Mouse (Mus musculus) frontal cortex, postnatal 10 days (tissue): ENCODE results near the gene Lims1.
"Not testable (repeated sequence)": the region's sequence is repeated elsewhere in the genome, so short reads cannot be mapped to it uniquely, and the experiment has no call there.

Experiments
- DNase-seq, 2 experiments: peaks; one replicate each; pipeline ENCODE4 v3.0.0; 2022; ENCODE audit warnings: low spot score in 2 of 2, mixed read lengths in 1 of 2

Lims1 gene

DNA sequence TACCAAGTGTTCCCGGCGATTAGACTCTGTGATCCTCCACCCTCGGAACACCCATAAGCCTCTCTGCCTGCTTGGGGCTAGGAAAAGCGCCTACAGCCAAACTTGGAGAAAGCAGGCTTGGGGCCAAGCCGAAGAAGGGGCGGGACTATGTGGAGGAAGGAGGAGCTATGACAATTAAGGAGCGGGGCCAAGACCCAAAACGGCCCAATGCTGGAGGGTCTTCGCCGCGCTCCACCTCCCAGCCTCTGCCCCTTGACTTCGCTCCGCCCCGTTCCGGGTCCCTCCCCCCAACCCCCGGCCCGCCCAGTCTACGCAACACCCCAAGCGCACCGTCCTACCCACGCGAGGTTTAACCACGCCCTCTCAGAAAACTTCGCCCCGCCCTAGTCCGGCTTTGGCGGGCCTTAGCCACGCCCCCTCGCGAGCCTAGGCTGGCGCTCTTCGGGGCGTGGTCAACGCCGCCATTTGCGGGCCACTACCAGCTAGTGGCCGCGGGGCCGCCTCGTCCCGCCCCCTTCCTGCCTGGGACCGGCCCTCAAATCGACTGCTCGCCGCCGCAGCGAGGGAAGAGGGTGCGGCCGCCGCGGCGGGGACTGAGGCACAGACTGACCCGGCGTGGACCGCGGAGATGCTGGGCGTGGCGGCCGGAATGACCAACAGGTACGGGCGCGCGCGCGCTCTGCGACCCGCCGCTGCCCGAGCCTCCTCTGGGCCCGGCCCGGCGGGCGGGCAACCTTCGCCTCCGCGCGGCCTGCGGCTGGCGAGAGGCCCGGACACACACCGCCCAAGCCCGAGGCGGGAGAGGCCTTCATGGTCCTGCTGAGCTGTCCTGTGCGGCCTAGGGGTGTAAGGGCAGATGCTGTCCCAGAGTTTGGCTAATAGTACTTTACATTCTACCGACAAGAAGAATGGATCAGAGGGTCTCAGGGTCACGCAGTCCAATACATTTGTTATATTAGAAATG, at the start of gene Lims1:
Gene Lims1, plus strand, starts transcription at position 439 of the 964 bp plus-strand sequence.
- peak; percentile 95 to 97 for DNase-seq

- no peak for DNase-seq
Measured at GRCm38 (mm10) chr10:58282238-58282637, 41.0 kb upstream of the Lims1 start.

GRCm38 (mm10) chr10:58290742-58291141, 32.5 kb upstream of the Lims1 start:
- DNase-seq, result no peak

GRCm38 (mm10) chr10:58294246-58294645, 29.0 kb upstream of the Lims1 start:
- DNase-seq, result no peak

DNA sequence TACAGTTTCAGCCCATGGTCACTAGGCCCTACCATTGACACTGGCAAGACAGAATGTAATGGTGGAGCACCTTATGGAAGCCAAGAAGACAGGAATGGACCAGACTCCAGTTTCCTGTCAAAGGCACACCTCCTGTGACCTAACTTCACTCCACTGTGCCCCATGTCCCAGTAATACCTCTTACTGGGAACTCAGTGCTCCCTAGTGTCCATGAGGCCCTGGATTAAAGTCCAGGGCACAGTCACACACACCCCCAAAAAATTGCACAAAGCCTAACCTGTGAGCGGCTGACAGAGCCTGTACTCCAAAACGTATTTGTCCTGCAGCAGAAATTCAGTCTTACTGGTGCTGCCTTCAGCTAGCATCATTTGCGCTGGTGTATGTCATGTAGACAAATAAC, 27.7 kb upstream of the Lims1 start:
- DNase-seq, result no peak

DNA sequence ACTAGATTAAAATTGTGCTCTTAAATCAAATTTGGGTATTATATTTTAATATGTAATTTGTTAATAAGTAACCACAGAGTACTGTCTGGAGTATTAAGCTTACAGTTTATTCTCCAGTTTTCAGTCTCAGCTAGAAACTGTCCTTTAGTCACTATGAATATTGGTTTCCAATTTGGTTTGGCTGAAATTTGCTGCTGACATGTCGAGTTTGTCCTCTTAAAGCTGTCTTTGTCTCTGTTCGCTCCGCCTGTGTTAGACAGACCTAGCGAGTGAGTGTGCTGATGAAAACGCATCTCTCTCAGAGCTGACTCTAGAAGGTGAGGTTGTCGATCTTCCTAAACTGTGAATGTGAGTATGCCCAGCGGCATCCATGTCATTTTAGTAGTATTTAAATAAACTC, 18.3 kb upstream of the Lims1 start:
- no peak for DNase-seq

DNA sequence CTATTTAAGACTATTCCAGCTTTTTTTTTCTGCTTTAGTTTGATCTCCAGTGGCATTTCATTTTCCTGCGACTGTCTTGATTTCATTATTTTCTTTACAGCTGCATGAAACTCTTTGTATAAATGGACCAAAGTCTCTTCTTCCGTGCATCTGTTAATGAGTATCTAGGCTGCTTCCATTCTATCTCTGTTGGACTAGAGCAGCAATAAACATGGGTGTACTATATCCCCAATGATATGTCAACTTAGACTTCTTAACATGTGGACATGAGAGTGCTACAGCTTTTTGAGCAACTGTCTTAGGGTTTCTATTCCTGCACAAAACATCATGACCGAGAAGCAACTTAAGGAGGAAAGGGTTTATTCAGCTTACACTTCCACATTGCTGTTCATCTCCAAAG, 16.4 kb upstream of the Lims1 start:
- no peak for DNase-seq

GRCm38 (mm10) chr10:58310791-58311190, 12.5 kb upstream of the Lims1 start:
- DNase-seq, result no peak

DNA sequence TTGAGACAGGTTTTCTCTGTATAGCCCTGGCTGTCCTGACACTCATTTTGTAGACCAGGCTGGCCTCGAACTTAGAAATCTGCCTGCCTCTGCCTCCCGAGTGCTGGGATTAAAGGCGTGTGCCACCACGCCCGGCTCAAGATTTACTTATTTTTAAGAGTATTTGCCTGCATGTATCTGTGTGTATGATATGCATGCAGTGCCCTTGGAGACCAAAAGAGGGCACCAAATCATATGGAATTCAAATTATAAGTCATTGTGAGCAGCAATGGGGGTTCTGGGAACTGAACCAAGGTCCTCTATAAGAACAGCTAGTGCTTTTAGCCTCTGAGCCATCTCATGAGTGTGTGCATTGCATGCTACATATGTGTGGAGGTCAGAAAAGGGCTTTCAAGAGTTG, 10.4 kb upstream of the Lims1 start:
- no peak for DNase-seq

DNA sequence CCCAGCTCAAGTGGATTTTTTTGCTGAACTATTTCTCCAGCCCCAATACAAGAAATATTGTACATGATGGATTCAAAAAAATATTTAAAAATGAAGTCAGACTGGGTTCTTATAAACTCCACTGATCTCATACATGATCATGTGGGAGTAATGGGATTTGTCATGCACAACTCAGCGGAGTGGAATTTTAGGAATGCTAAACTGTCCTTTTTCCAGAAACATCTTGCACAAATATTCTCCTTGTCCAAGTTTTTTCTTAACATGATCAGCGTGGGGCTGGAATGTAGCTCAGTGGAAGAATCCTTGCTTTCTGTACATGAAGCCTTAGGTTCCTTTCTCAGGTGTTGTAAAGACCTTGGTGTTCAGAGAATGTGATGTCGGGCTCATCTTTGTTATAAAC, 2.4 kb upstream of the Lims1 start:
- no peak for DNase-seq

GRCm38 (mm10) chr10:58322361-58323027, 772 bp upstream of the Lims1 start:
- no peak for DNase-seq

DNA sequence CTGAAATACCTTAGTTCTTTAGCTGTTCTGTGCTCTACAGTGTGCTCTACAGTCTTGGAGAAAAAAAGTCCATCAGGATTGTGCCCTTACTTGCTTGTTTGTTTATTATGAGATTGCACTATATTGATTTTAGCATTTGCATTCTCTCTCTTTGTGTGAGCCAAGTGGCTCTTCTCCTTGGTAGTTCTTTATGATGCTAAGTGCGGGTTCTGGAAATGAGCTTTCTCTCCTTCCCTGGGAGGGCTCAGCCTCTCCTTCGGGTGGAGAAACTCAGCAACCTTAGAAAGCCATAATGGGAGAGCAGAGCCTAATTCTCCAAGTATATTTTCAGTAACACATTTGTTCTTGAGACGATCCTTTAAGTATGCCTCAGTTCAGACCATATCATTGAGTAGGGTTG, 3.0 kb downstream of the Lims1 start:
- DNase-seq, result no peak

GRCm38 (mm10) chr10:58327836-58328235, 4.6 kb downstream of the Lims1 start:
- not testable (repeated sequence) for DNase-seq

- DNase-seq, result no peak
Measured at GRCm38 (mm10) chr10:58328517-58329108, 5.3 kb downstream of the Lims1 start.

- DNase-seq, result no peak
Measured at GRCm38 (mm10) chr10:58330635-58331034, 7.4 kb downstream of the Lims1 start.

GRCm38 (mm10) chr10:58331741-58332140, 8.5 kb downstream of the Lims1 start:
- DNase-seq, result no peak

DNA sequence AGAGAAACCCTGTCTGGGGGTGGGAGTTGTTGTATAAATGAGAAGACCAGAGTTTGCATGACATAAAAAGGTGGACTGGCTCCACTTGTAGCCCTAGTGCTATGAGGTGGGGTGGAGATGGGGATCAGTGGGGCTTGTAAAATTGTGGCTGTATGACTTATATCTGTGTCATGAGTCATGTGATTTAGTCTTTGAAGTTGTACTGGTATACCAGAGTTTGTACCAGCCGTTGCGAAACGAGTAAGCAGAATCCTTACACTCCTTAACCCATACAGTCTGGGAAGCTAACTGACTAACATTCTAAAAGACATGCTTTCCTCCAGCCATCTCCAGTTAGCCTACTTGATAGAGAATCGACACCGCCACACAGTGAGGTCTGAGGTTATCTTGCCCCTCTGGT, 10.1 kb downstream of the Lims1 start:
- no peak for DNase-seq

- no peak for DNase-seq
Measured at GRCm38 (mm10) chr10:58336156-58336555, 12.9 kb downstream of the Lims1 start.

DNA sequence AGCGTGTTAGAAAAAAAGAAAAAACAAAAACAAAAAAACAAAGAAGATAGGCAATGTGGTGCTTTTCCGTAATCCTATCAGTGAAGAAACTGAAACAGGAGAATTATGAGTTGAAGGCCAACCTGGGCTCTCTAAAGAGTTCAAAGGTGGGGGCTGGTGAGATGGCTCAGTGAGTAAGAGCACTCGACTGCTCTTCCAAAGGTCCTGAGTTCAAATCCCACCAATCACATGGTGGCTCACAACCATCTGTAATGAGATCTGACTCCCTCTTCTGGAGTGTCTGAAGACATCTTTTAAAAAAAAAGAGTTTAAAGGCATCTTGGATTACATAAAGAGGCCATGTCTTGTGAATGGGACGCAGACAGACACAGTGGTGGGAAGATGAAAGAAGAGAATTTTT, 13.8 kb downstream of the Lims1 start:
- not testable (repeated sequence) for DNase-seq

GRCm38 (mm10) chr10:58338590-58338989, 15.3 kb downstream of the Lims1 start:
- DNase-seq, result no peak

DNA sequence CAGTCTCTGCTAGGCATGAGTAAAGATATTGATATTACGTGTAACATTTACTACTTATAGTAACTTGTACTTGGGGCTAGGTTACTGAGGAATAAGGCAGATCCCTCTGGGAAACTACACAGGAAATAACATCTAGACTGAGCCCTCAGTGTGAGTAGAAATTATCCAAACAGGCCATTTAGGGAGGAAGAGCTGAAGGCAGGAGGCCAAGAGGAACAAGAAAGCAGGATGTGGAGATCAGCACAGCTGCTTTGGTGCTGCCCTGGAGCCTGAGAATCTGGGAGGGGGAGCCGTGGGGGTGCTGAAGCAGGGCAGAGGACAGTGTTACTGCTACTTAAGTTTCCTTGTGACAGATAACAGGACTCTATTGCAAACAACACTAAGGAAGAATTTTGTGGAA, 18.4 kb downstream of the Lims1 start:
- DNase-seq, result no peak

DNA sequence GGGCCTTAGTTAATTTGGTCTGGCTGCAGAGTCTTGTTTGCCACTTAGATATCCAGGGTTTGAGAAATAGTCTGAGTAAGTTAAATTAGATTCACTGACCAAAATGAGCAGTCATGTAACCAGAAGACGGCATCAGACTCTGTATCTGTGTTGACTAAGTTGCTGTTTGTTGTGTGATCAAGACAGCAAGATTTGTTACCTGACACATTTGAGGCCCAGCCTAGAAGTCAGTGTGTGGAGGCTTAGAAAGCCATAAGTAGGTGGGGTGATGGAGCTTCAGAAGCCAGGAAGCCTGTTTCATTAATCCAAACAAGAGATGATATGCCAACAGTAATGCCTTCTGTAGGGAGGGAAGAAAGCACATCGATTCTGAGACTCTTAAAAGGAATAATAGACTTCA, 18.9 kb downstream of the Lims1 start:
- no peak for DNase-seq

DNA sequence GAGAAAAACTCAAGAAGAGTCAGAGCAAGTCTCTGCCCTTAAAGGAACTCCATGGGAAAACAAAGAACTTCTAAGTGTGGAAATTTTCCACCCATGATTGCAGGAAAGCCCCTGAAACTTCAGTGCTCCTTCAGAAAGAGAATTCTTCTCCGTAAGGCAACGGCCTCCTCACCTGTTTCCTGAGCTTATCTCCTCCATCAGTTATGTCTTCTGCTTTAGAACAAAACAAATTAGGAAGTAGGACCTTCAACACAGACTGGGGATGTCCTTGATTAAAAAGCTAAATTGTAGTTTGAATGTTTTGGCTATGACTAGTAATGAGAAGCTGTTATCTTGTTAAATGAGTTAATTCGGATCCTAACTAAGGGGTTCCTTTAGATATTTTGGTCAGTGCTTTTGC, 20.3 kb downstream of the Lims1 start:
- no peak for DNase-seq
